In the genomic region with DNA sequence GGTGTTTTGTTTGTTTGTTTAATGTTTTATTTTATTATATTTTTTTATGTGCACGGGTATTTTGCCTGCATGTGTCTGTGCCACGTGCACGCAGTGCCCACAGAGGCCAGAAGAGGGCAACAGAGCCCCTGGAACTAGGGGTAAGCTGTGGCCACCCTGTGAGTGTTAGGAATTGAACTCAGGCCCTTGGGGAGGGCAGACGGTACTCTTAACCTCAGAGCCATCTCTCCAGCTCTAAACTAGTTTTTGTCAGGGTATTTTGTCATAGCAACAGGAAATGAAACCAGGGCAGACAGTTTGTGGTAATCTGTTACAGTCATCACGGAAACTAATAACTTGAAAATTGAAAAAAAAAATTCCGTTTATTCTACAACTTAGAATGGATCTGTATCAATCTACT, we compare ENCODE assay signal across 9 mouse cellular contexts.
DNase-seq lines count a peak whose midpoint lies in the region; ATAC-seq and TF ChIP-seq lines count a peak whose summit lies in the region.
"Had no signal": no experiment of that assay in that cellular context is flagged by ENCODE, and none has a peak within 500 bp of the region (broad histone marks: within the 10 kb centered on the region; RNA-seq: fewer than 3 reads in every experiment).

No protein-coding gene starts in this region.

- TF ChIP-seq EP300 in heart, postnatal 0 days (IDR thresholded peaks at IDR 0.05; ENCODE audit: low read depth), result no peak

- 62% methylated on average over 6 of the region's 6 CpGs for WGBS in intestine, embryonic 14.5 days
- 63% methylated on average over 6 of the region's 6 CpGs for WGBS in intestine, embryonic 16.5 days
- WGBS in heart, postnatal 0 days, result 62% methylated on average over 6 of the region's 6 CpGs

- H3K27me3 ChIP-seq in intestine, embryonic 14.5 days (replicated peaks; ENCODE audit: control insufficient read depth, insufficient read depth, low read length), result no peaks in the 10 kb centered on the region
- no peaks in the 10 kb centered on the region for H3K27me3 ChIP-seq in intestine, embryonic 16.5 days (replicated peaks; ENCODE audit: control insufficient read depth, insufficient read depth, low read length)
- no peaks in the 10 kb centered on the region for H3K27me3 ChIP-seq in heart, postnatal 0 days (ENCODE audit: control insufficient read depth, insufficient read depth, low read length)

- peak; percentile 70 for TF ChIP-seq CTCF in heart, postnatal 0 days (IDR thresholded peaks at IDR 0.05; ENCODE audit: low read depth)

- H3K27ac ChIP-seq in intestine, embryonic 14.5 days (ENCODE audit: low read depth), result no peak overlapping the region
- no peak overlapping the region for H3K27ac ChIP-seq in intestine, embryonic 16.5 days (ENCODE audit: low read length)
- no peak overlapping the region for H3K27ac ChIP-seq in heart, postnatal 0 days (ENCODE audit: low read depth)
- H3K27ac ChIP-seq: liver, embryonic 15.5 days had no signal

- DNase-seq in intestine, embryonic 14.5 days (ENCODE audit: low spot score), result peak; percentile 77
- peak; percentile 44 for DNase-seq in ES-CJ7 (ENCODE audit: low read depth, low spot score)
- DNase-seq in c-Kit-positive CD71-positive TER-119-positive erythroid progenitor cells, embryonic 14.5 days (ENCODE audit: low spot score), result peak; percentile 16
- no peak for DNase-seq in heart, postnatal 0 days (ENCODE audit: low spot score)
- DNase-seq in left cerebral cortex, adult 18-20 months (ENCODE audit: low spot score in 2 of 2), result peak; percentile 31 to 51
- peak; percentile 83 for DNase-seq in naive thymus-derived CD4-positive, alpha-beta T cell, adult 2 months (ENCODE audit: low read depth)
- peak; percentile 85 for DNase-seq in thymus, postnatal 14 days

- no peak overlapping the region for H3K4me3 ChIP-seq in intestine, embryonic 14.5 days (ENCODE audit: low read depth, low read length)
- no peak overlapping the region for H3K4me3 ChIP-seq in intestine, embryonic 16.5 days (ENCODE audit: low read length)
- no peak overlapping the region for H3K4me3 ChIP-seq in heart, postnatal 0 days (ENCODE audit: low read depth, low read length)
- H3K4me3 ChIP-seq: liver, embryonic 15.5 days had no signal

- no peaks in the 10 kb centered on the region for H3K36me3 ChIP-seq in intestine, embryonic 14.5 days (ENCODE audit: control insufficient read depth, insufficient read depth, low read length)
- no peaks in the 10 kb centered on the region for H3K36me3 ChIP-seq in intestine, embryonic 16.5 days (ENCODE audit: control insufficient read depth, insufficient read depth, low read length)
- peaks cover 41% of the 10 kb centered on the region for H3K36me3 ChIP-seq in heart, postnatal 0 days (replicated peaks; ENCODE audit: control insufficient read depth, insufficient read depth, low read length)
- H3K36me3 ChIP-seq: liver, embryonic 15.5 days had no signal

- H3K9me3 ChIP-seq in intestine, embryonic 14.5 days (ENCODE audit: control insufficient read depth, low read length), result no peaks in the 10 kb centered on the region
- H3K9me3 ChIP-seq in intestine, embryonic 16.5 days (ENCODE audit: control insufficient read depth, low read length), result no peaks in the 10 kb centered on the region
- H3K9me3 ChIP-seq in heart, postnatal 0 days (replicated peaks; ENCODE audit: control insufficient read depth, low read length), result no peaks in the 10 kb centered on the region
- H3K9me3 ChIP-seq: liver, embryonic 15.5 days had no signal

- no peak overlapping the region for H3K9ac ChIP-seq in intestine, embryonic 14.5 days (ENCODE audit: low read length)
- H3K9ac ChIP-seq in intestine, embryonic 16.5 days (ENCODE audit: low read depth, low read length), result no peak overlapping the region
- H3K9ac ChIP-seq in heart, postnatal 0 days (replicated peaks; ENCODE audit: low read depth, low read length), result no peak overlapping the region
- H3K9ac ChIP-seq: liver, embryonic 15.5 days had no signal

- no peak for ATAC-seq in intestine, embryonic 14.5 days (replicated peaks; ENCODE audit: low FRiP score, low TSS enrichment, low read depth)
- no peak for ATAC-seq in intestine, embryonic 16.5 days
- peak; percentile 52; the same call in 1 of the 2 replicates for ATAC-seq in heart, postnatal 0 days (ENCODE audit: insufficient read depth, low read depth)

- H3K4me1 ChIP-seq in intestine, embryonic 14.5 days (replicated peaks; ENCODE audit: control insufficient read depth, insufficient read depth, low read length), result no peaks in the 10 kb centered on the region
- no peaks in the 10 kb centered on the region for H3K4me1 ChIP-seq in intestine, embryonic 16.5 days (ENCODE audit: control insufficient read depth, insufficient read depth, low read length)
- H3K4me1 ChIP-seq in heart, postnatal 0 days (ENCODE audit: control insufficient read depth, insufficient read depth), result peaks cover 20% of the 10 kb centered on the region
- H3K4me1 ChIP-seq: liver, embryonic 15.5 days had no signal

- H3K4me2 ChIP-seq in intestine, embryonic 14.5 days (ENCODE audit: low read length), result no peak overlapping the region
- no peak overlapping the region for H3K4me2 ChIP-seq in intestine, embryonic 16.5 days (ENCODE audit: low read depth, low read length)
- no peak overlapping the region for H3K4me2 ChIP-seq in heart, postnatal 0 days (ENCODE audit: low read depth, low read length)
- H3K4me2 ChIP-seq: liver, embryonic 15.5 days had no signal
